ENCODE assay signal across 14 mouse cellular contexts in genomic region chr7:79514361-79514881, GRCm38 (mm10). TPM values are rescaled to one million over a fixed set of nuclear protein-coding genes. Genes with fewer than 3 reads are reported as not detected.
DNase-seq lines count a peak whose midpoint lies in the region; ATAC-seq and TF ChIP-seq lines count a peak whose summit lies in the region.
"Had no signal": no experiment of that assay in that cellular context is flagged by ENCODE, and none has a peak within 500 bp of the region (broad histone marks: within the 10 kb centered on the region; RNA-seq: fewer than 3 reads in every experiment).

No protein-coding gene starts in this region.

- intact Hi-C loops in gastrocnemius, postnatal 36 days (cut with DNase I), result no loop called here

- H3K36me3 ChIP-seq in intestine, postnatal 0 days (ENCODE audit: control insufficient read depth, insufficient read depth), result no peaks in the 10 kb centered on the region
- H3K36me3 ChIP-seq in intestine, embryonic 16.5 days (ENCODE audit: control insufficient read depth, insufficient read depth, low read length), result no peaks in the 10 kb centered on the region
- peaks cover 39% of the 10 kb centered on the region for H3K36me3 ChIP-seq in hindbrain, embryonic 10.5 days
- no peaks in the 10 kb centered on the region for H3K36me3 ChIP-seq in midbrain, embryonic 15.5 days (replicated peaks)
- no peaks in the 10 kb centered on the region for H3K36me3 ChIP-seq in stomach, postnatal 0 days (ENCODE audit: control insufficient read depth, insufficient read depth, low read length)
- H3K36me3 ChIP-seq: heart, embryonic 13.5 days; liver, embryonic 13.5 days; stomach, embryonic 15.5 days had no signal

- DNase-seq in ZHBTc4 (ENCODE audit: low read depth, low spot score), result peak; percentile 73
- DNase-seq in hindbrain, embryonic 10.5 days (ENCODE audit: low spot score), result peak; percentile 59
- no peak for DNase-seq in adrenal gland, adult (ENCODE audit: inconsistent age in 2 of 2, low spot score in 1 of 2)
- no peak for DNase-seq in stomach, postnatal 0 days (ENCODE audit: low spot score)
- no peak for DNase-seq in gastrocnemius, postnatal 36 days
- DNase-seq: kidney, adult 2 months; liver, embryonic 13.5 days had no signal

- TF ChIP-seq CTCF in intestine, postnatal 0 days (IDR thresholded peaks at IDR 0.05; ENCODE audit: low read depth), result peak; percentile 7; the same call in 1 of the 2 replicates
- no peak for TF ChIP-seq CTCF in stomach, postnatal 0 days (IDR thresholded peaks at IDR 0.05; ENCODE audit: low read depth)

- no peak overlapping the region for H3K4me3 ChIP-seq in intestine, postnatal 0 days (ENCODE audit: low read depth, low read length)
- H3K4me3 ChIP-seq in intestine, embryonic 16.5 days (ENCODE audit: low read length), result no peak overlapping the region
- H3K4me3 ChIP-seq in hindbrain, embryonic 10.5 days, result no peak overlapping the region; the same call in 1 of the 2 replicates
- H3K4me3 ChIP-seq in midbrain, embryonic 15.5 days, result no peak overlapping the region
- no peak overlapping the region for H3K4me3 ChIP-seq in stomach, postnatal 0 days (ENCODE audit: low read depth, low read length)
- H3K4me3 ChIP-seq: megakaryocyte, embryonic 14.5 days had no signal

- no peak overlapping the region for H3K9ac ChIP-seq in intestine, postnatal 0 days (ENCODE audit: low read depth, low read length)
- no peak overlapping the region for H3K9ac ChIP-seq in intestine, embryonic 16.5 days (ENCODE audit: low read depth, low read length)
- no peak overlapping the region; the same call in 1 of the 2 replicates for H3K9ac ChIP-seq in midbrain, embryonic 15.5 days
- no peak overlapping the region for H3K9ac ChIP-seq in stomach, postnatal 0 days (ENCODE audit: low read length)
- H3K9ac ChIP-seq: liver, embryonic 13.5 days; stomach, embryonic 15.5 days had no signal

- ATAC-seq in intestine, postnatal 0 days, result no peak
- ATAC-seq in intestine, embryonic 16.5 days, result no peak
- ATAC-seq in midbrain, embryonic 15.5 days (replicated peaks), result peak; percentile 24; the same call in 1 of the 2 replicates
- no peak for ATAC-seq in stomach, postnatal 0 days (ENCODE audit: low FRiP score, low TSS enrichment)
- ATAC-seq: Patski had no signal

- no peaks in the 10 kb centered on the region for H3K9me3 ChIP-seq in intestine, postnatal 0 days (ENCODE audit: control insufficient read depth)
- no peaks in the 10 kb centered on the region for H3K9me3 ChIP-seq in intestine, embryonic 16.5 days (ENCODE audit: control insufficient read depth, low read length)
- no peaks in the 10 kb centered on the region for H3K9me3 ChIP-seq in hindbrain, embryonic 10.5 days
- no peaks in the 10 kb centered on the region for H3K9me3 ChIP-seq in midbrain, embryonic 15.5 days
- no peaks in the 10 kb centered on the region for H3K9me3 ChIP-seq in stomach, postnatal 0 days (ENCODE audit: control insufficient read depth, low read length)
- H3K9me3 ChIP-seq: heart, embryonic 13.5 days; liver, embryonic 13.5 days; stomach, embryonic 15.5 days had no signal

- 3% methylated on average over 20 of the region's 20 CpGs for WGBS in intestine, postnatal 0 days
- WGBS in intestine, embryonic 16.5 days, result 3% methylated on average over 20 of the region's 20 CpGs
- WGBS in hindbrain, embryonic 10.5 days, result 5% methylated on average over 20 of the region's 20 CpGs
- 10% methylated on average over 20 of the region's 20 CpGs for WGBS in midbrain, embryonic 15.5 days
- 4% methylated on average over 20 of the region's 20 CpGs for WGBS in stomach, postnatal 0 days

- H3K4me2 ChIP-seq in intestine, postnatal 0 days (replicated peaks; ENCODE audit: low read depth), result no peak overlapping the region
- no peak overlapping the region for H3K4me2 ChIP-seq in intestine, embryonic 16.5 days (ENCODE audit: low read depth, low read length)
- peak overlapping the region; percentile 61 for H3K4me2 ChIP-seq in midbrain, embryonic 15.5 days
- no peak overlapping the region for H3K4me2 ChIP-seq in stomach, postnatal 0 days (replicated peaks; ENCODE audit: low read depth)

- H3K4me1 ChIP-seq in intestine, postnatal 0 days (replicated peaks; ENCODE audit: control insufficient read depth, insufficient read depth, low read length), result no peaks in the 10 kb centered on the region
- no peaks in the 10 kb centered on the region for H3K4me1 ChIP-seq in intestine, embryonic 16.5 days (ENCODE audit: control insufficient read depth, insufficient read depth, low read length)
- H3K4me1 ChIP-seq in hindbrain, embryonic 10.5 days (replicated peaks), result peaks cover 93% of the 10 kb centered on the region
- peaks cover 73% of the 10 kb centered on the region for H3K4me1 ChIP-seq in midbrain, embryonic 15.5 days
- H3K4me1 ChIP-seq in stomach, postnatal 0 days (replicated peaks; ENCODE audit: control insufficient read depth, insufficient read depth), result peaks cover 3% of the 10 kb centered on the region; the same call in 1 of the 2 replicates
- H3K4me1 ChIP-seq: liver, embryonic 13.5 days had no signal

- no peak for TF ChIP-seq EP300 in stomach, postnatal 0 days (optimal IDR thresholded peaks at IDR 0.05)

- no peak overlapping the region for H3K27ac ChIP-seq in intestine, postnatal 0 days (ENCODE audit: low read depth, low read length)
- no peak overlapping the region for H3K27ac ChIP-seq in intestine, embryonic 16.5 days (ENCODE audit: low read length)
- H3K27ac ChIP-seq in hindbrain, embryonic 10.5 days, result peak overlapping the region; percentile 92
- peak overlapping the region; percentile 85 for H3K27ac ChIP-seq in midbrain, embryonic 15.5 days
- H3K27ac ChIP-seq in stomach, postnatal 0 days (replicated peaks), result no peak overlapping the region
- H3K27ac ChIP-seq: heart, embryonic 13.5 days; liver, embryonic 13.5 days; stomach, embryonic 15.5 days had no signal

- H3K27me3 ChIP-seq in intestine, postnatal 0 days (replicated peaks; ENCODE audit: control insufficient read depth, insufficient read depth, low read length), result peaks cover 89% of the 10 kb centered on the region
- peaks cover 88% of the 10 kb centered on the region for H3K27me3 ChIP-seq in intestine, embryonic 16.5 days (replicated peaks; ENCODE audit: control insufficient read depth, insufficient read depth, low read length)
- peaks cover 100% of the 10 kb centered on the region for H3K27me3 ChIP-seq in hindbrain, embryonic 10.5 days (ENCODE audit: insufficient read depth, poor library complexity, severe bottlenecking)
- H3K27me3 ChIP-seq in midbrain, embryonic 15.5 days (replicated peaks), result 0 out of 2 replicates have a peak, but pooled peaks cover 5% of the 10 kb centered on the region
- H3K27me3 ChIP-seq in stomach, postnatal 0 days (ENCODE audit: control insufficient read depth, insufficient read depth, low read length), result peaks cover 37% of the 10 kb centered on the region

RNA-seq across cellular contexts. Expression of gene Polg, which starts 48.3 kb away (rescaled TPM):
- 34.6 and 43.2 TPM in 2 replicates for polyA plus RNA-seq in intestine, postnatal 0 days (2015; fragmentation: Nextera tagmentation; extraction: Ambion mirVana)
- 39.1 and 42.8 TPM in 2 replicates for polyA plus RNA-seq in intestine, embryonic 16.5 days (2015; fragmentation: Nextera tagmentation; extraction: Ambion mirVana)
- polyA plus RNA-seq in hindbrain, embryonic 10.5 days (2016; fragmentation: Nextera tagmentation; extraction: Ambion mirVana), result 38.5 and 43.0 TPM in 2 replicates
- polyA plus RNA-seq in midbrain, embryonic 15.5 days (2015; fragmentation: Nextera tagmentation; extraction: Ambion mirVana), result 22.7 and 27.0 TPM in 2 replicates
- polyA plus RNA-seq in stomach, postnatal 0 days (2015; fragmentation: Nextera tagmentation; extraction: Ambion mirVana), result 13.9 and 18.5 TPM in 2 replicates
- 10 to 100 TPM; 30.6 to 34.2 TPM for total RNA-seq in gastrocnemius, postnatal 36 days (2021)

Comparison
In these comparisons a context has a peak if more than half of its experiments do, and no peak if none do; other contexts are left out.
1. H3K27ac ChIP-seq: peak in hindbrain, embryonic 10.5 days (single experiment) and midbrain, embryonic 15.5 days (single experiment); none in intestine, postnatal 0 days (single experiment), intestine, embryonic 16.5 days (single experiment) and stomach, postnatal 0 days (single experiment).
2. DNase-seq: peak in ZHBTc4 (single experiment) and hindbrain, embryonic 10.5 days (single experiment); none in adrenal gland, adult (0 of 2), stomach, postnatal 0 days (single experiment) and gastrocnemius, postnatal 36 days (0 of 2).